Mouse (Mus musculus) kidney, adult 2 months (tissue): Measurements from ENCODE around the gene Alox8. TPM values are rescaled to one million over a fixed set of nuclear protein-coding genes. Genes with fewer than 3 reads are reported as not detected.
A peak's percentile ranks its signal among the peaks of the same experiment; 100 is the strongest.

Experiments used
- DNase-seq: peaks from one replicate; pipeline ENCODE4 v3.0.0; 2021
- H3K27ac ChIP-seq: fragments of 200-500 bp; 2 replicates; pipeline ENCODE4 v1.5.1; 2012; ENCODE audit warnings: low read depth, low read length, control low read depth, inconsistent platforms; ENCODE audit not compliant: insufficient read depth
- H3K27me3 ChIP-seq: fragments of 200-500 bp; replicated peaks from 2 replicates; pipeline ENCODE4 v1.6.1; 2012; ENCODE audit warnings: mild to moderate bottlenecking, moderate library complexity, low read length, inconsistent platforms; ENCODE audit not compliant: control insufficient read depth, insufficient read depth
- H3K36me3 ChIP-seq: fragments of 200-500 bp; 2 replicates; pipeline ENCODE4 v1.6.1; 2012; ENCODE audit warnings: mild to moderate bottlenecking, moderate library complexity, low read length, inconsistent platforms; ENCODE audit not compliant: control insufficient read depth, insufficient read depth
- H3K4me1 ChIP-seq: fragments of 200-500 bp; 2 replicates; pipeline ENCODE4 v1.6.1; 2011; ENCODE audit warnings: low read length; ENCODE audit not compliant: control insufficient read depth, insufficient read depth
- H3K4me3 ChIP-seq: fragments of 200-500 bp; 2 replicates; pipeline ENCODE4 v1.5.1; 2011; ENCODE audit warnings: mild to moderate bottlenecking, low read depth, low read length, control low read depth; ENCODE audit not compliant: insufficient read depth
- CTCF ChIP-seq: fragments of 200-500 bp; conservative IDR thresholded peaks from 2 replicates; pipeline ENCODE4 v1.5.1; 2011; ENCODE audit warnings: low read depth, mild to moderate bottlenecking, control low read depth, low read length, moderate library complexity, mixed read lengths; ENCODE audit not compliant: insufficient read depth, insufficient read length
- POLR2A ChIP-seq: fragments of 200-500 bp; IDR thresholded peaks from one replicate; pipeline ENCODE4 v1.6.1; 2011; ENCODE audit warnings: low read depth, low read length, control low read depth
- WGBS: fragments of 180-500 bp; shearing (Covaris S2); methylation state at CpG from one replicate; pipeline ENCODE4 v1.1.7; 2018; 5-methylcytosine and 5-hydroxymethylcytosine counted together
- polyA plus RNA-seq: library from polyadenylated mRNA; depleted of rRNA; stranded (reverse); fragments of >200 nt; gene quantifications from 2 replicates; pipeline ENCODE4 v1.2.3, GENCODE M21; 2012; rRNA removed

Gene Alox8
- polyA plus RNA-seq, result 0.05 and 0.08 TPM in 2 replicates

DNA sequence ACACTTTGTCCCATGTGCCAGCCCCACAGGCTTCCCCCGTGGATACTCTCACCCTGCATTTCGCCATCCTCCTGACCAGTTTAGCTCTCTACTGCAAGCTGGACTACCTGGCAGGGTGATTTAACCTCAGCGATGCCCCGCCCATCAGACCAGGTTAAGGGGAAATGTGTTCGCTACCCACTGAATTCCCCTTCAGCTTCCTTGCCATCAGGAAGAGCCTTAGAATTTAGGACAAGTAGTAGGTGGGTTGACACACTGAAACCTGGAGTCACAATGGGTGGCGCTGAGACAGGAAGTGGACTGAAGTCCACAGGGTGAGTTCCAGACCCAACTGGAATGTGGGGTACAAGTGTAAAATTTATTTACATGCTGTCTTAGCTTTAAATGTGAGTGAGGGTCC is at the start of gene Alox8:
Alox8 (minus strand) TSS at position 101 of the 400 bp plus-strand sequence.
- WGBS, result 33% methylated on average over 6 of the region's 6 CpGs
- Histone ChIP-seq H3K4me1 (no peaks in the 10 kb centered on the region), H3K36me3 (no peaks in the 10 kb centered on the region), H3K27me3 (no peaks in the 10 kb centered on the region), H3K27ac (no peak within 1 kb of the TSS), H3K4me3 (peak within 1 kb of the TSS; percentile 7; the same call in 1 of the 2 replicates)
- TF ChIP-seq POLR2A, result no peak
- no peak for TF ChIP-seq CTCF
- no peak for DNase-seq

DNA sequence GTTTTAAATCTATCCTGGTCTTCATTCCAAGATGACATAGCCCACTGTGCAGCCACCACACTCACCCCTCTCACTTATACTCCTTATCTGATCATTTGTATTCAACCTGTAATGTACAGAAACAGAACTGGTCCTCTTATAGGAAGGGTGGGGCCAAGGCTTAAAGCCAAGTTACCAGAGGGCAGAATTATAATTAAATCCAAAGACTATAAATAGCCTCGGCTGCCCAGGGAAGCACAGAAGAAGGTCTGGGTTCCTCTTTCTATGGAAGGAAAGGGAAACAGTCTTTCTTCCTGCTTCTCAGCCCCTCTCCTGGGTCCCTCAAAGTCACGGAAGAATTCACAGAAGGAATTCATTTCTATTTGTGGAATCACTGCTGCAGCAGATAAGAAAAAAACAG is 48.0 kb upstream of the Alox8 start:
- H3K27me3 ChIP-seq, result no peaks in the 10 kb centered on the region
- WGBS, result 8% methylated on average over 2 of the region's 2 CpGs
- TF ChIP-seq CTCF, result no peak
- TF ChIP-seq POLR2A, result no peak
- peak; percentile 34 for DNase-seq
- H3K4me3 ChIP-seq, result no peak overlapping the region
- H3K27ac ChIP-seq, result 0 out of 2 replicates have a peak overlapping the region, but pooled peaks have one; percentile 8
- H3K4me1 ChIP-seq, result no peaks in the 10 kb centered on the region
- no peaks in the 10 kb centered on the region for H3K36me3 ChIP-seq

DNA sequence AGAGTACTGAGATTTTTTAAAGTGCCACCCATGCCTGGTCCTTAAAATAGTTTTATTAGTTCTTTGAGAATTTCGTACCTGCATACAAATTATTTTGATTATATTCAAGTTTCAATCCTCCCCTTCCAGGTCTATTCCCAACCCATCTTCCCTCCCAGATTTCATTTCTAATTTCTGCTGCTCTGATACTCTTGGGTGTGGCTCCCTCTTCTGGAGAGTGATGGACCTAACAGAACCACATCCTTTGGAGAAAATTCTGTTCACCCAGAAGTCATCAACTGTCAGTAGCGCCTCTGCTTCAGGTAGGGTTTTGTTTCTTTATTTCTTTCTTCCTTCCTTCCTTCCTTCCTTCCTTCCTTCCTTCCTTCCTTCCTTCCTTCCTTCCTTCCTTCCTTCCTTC is 47.3 kb upstream of the Alox8 start:
- no peaks in the 10 kb centered on the region for H3K4me1 ChIP-seq
- H3K4me3 ChIP-seq, result no peak overlapping the region
- H3K36me3 ChIP-seq, result no peaks in the 10 kb centered on the region
- peak; percentile 59 for DNase-seq
- no peak overlapping the region for H3K27ac ChIP-seq
- TF ChIP-seq POLR2A (no peak), CTCF (peak; percentile 55)
- WGBS, result 10% methylated on average over 2 of the region's 2 CpGs
- H3K27me3 ChIP-seq, result no peaks in the 10 kb centered on the region

DNA sequence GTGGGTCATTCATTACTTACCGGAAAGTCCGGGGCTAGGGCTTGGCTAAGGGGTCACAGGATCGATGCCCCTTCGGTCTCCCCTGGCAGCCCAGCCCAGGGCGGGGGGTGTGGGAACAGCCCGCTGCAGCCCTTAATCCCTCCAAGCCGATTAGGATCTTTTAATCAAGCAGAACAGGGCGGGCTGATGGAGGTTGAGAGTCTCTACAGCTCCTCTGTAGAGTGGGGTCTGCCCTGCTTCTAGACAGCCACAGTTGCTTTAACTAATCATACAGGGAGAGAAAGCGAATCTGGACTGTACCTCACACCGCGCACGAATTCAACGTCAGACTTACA is 39.2 kb upstream of the Alox8 start, which contains the start of gene Gucy2e:
Gucy2e (minus strand) TSS at position 111 of the 335 bp plus-strand sequence.
- DNase-seq, result no peak
- Histone ChIP-seq H3K27me3 (no peaks in the 10 kb centered on the region), H3K27ac (no peak within 1 kb of the TSS), H3K36me3 (no peaks in the 10 kb centered on the region), H3K4me1 (no peaks in the 10 kb centered on the region), H3K4me3 (peak within 1 kb of the TSS; percentile 49)
- no peak for TF ChIP-seq POLR2A
- no peak for TF ChIP-seq CTCF
- 54% methylated on average over 13 of the region's 13 CpGs for WGBS

DNA sequence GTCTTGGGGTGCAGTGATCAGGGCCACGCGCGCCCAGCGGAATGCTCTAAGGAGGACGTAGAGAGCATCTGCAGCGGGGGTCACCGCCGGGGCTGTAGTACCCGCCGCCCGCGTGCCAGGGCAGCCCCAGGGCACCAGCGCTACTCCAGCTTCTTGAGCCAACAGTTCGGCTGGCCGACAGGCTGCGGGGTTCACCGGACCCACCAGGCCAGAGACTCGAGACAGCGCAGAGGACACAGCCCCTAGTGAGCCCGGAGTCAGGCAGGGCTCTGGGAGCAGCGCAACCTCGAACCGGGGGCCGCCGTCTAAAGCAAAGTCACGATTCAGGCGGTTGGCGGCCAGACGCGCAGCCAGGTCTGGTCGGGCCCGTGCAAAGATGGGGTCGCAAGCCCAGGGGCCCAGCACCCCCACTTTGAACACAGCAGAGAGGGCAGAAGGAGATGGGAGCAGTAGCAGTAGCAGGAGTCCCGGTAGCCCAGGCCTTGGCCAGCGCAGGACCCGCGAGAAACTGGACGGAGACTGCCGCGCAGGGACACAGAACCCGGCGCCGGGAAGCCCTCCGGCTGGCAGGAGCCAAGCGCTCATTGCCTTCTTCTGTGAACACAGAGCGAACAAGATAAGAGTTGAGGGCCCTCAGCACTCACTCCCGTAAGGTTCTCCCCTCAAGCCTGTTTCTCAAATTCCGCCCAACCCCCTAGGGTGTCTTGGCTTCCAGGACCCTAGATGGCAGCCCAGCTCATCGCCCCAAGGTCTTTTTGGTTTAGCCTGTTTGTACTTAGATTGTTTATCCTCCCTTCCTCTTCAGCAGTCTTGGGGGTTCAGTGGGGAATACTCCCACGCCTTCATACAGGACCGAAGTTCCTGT is 38.6 kb upstream of the Alox8 start:
- DNase-seq, result no peak
- 17% methylated on average over 51 of the region's 51 CpGs for WGBS
- no peak overlapping the region for H3K27ac ChIP-seq
- no peak for TF ChIP-seq CTCF
- TF ChIP-seq POLR2A, result no peak
- no peaks in the 10 kb centered on the region for H3K4me1 ChIP-seq
- H3K36me3 ChIP-seq, result no peaks in the 10 kb centered on the region
- peak overlapping the region; percentile 49 for H3K4me3 ChIP-seq
- H3K27me3 ChIP-seq, result no peaks in the 10 kb centered on the region

DNA sequence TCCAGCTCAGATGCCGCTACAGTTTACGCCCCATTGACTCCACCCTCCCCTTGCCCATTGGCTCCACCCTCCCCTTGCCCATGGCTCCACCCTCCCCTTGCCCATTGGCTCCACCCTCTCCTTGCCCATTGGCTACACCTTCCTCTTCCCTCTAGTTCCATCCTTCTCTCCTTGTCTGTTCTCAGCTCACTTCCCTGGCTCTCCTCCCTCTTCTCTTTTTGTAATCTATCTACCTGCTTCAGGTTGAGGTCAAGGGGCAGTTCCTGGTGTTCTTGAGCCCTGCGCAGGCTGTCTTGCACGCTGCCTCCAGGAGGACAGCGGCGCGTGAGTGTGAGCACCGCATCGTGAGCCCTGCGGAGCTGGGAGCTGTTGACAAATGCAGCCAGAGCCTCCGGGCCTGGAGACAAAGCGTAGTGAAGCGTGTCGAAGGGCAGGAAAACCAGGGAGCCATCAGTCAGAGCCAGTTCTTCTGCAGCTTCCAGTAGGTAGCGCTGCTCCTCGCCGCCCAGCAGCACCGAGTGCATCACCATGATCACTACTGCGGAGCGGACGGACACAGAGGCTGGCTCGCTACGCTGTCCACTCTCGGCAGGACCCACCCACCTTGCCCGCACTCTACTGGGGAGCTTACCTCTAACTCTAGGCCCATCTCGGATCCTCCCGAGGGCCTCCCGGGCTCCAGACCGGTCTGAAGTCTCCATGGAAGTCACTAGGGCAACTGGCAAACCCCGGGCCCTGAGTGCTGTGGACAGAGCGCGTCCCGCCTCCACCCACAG is 37.8 kb upstream of the Alox8 start:
- no peaks in the 10 kb centered on the region for H3K36me3 ChIP-seq
- no peaks in the 10 kb centered on the region for H3K4me1 ChIP-seq
- H3K27me3 ChIP-seq, result no peaks in the 10 kb centered on the region
- 2% methylated on average over 33 of the region's 33 CpGs for WGBS
- DNase-seq, result peak; percentile 78
- H3K4me3 ChIP-seq, result peak overlapping the region; percentile 49
- TF ChIP-seq CTCF, result no peak; the same call in 1 of the 2 replicates
- no peak for TF ChIP-seq POLR2A
- H3K27ac ChIP-seq, result no peak overlapping the region

DNA sequence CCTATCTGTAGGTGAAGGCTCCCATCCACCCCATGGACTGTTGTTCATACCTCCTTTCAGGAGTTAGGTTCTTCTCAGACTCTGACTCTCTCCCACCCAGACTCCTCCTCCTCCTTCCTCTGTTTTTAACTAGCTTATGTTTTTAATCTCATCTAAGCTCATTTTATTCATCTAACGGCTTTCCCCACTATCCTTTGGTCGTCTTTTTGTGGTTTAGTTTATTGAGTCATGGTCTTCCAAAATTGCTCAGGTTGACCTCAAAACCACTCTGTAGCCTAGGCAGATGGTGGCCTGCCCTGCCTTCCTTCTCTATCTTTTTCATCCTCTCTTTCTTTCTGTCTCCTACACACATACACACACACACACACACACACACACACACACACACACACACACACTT is 35.5 kb upstream of the Alox8 start:
- WGBS, result 83% methylated on average over 2 of the region's 2 CpGs
- H3K27me3 ChIP-seq, result no peaks in the 10 kb centered on the region
- no peaks in the 10 kb centered on the region for H3K36me3 ChIP-seq
- DNase-seq, result no peak
- no peak overlapping the region for H3K27ac ChIP-seq
- no peaks in the 10 kb centered on the region for H3K4me1 ChIP-seq
- no peak overlapping the region for H3K4me3 ChIP-seq
- TF ChIP-seq CTCF (no peak), POLR2A (no peak)
